Mouse (Mus musculus) small intestine, adult 10 weeks (tissue): ENCODE measurements around the gene Osm. TPM values are rescaled to one million over a fixed set of nuclear protein-coding genes. Genes with fewer than 3 reads are reported as not detected.

Source experiments
- polyA plus RNA-seq: library from polyadenylated mRNA; stranded (reverse); fragments of 350-450 nt; fragmentation: Illumina TruSeq; extraction: RNeasy Lipid Tissue Mini Kit (QIAGEN cat#74804); gene quantifications from one replicate; pipeline ENCODE4 v1.2.3, GENCODE M21; 2014; ENCODE audit warnings: low replicate concordance

Gene Osm
- polyA plus RNA-seq: not detected

GRCm38 (mm10) chr11:4235665-4236545, at the start of gene Osm:
Osm (plus strand) TSS chr11:4236420.

GRCm38 (mm10) chr11:4186486-4187317, 49.5 kb upstream of the Osm start, which contains the start of gene Tbc1d10a:
Tbc1d10a (plus strand) TSS chr11:4186789.

GRCm38 (mm10) chr11:4217914-4218629, 18.1 kb upstream of the Osm start, which contains the start of gene Castor1:
Castor1 (plus strand) TSS chr11:4218225.

GRCm38 (mm10) chr11:4256846-4257607, 20.8 kb downstream of the Osm start, which contains the start of gene Lif:
Lif (plus strand) TSS chr11:4257557.

Other genes with a start within 250 kb of the Osm start
- not detected for gene Sec14l4, start 205.0 kb upstream of the Osm start, polyA plus RNA-seq
- gene Sec14l3, start 171.6 kb upstream of the Osm start, polyA plus RNA-seq: not detected
- 11.7 TPM for gene Mtfp1, start 141.0 kb upstream of the Osm start, polyA plus RNA-seq
- gene Sec14l2, start 113.0 kb upstream of the Osm start, polyA plus RNA-seq: 64.0 TPM
- 2.5 TPM for gene Rnf215, start 101.2 kb upstream of the Osm start, polyA plus RNA-seq
- gene Ccdc157, start 76.1 kb upstream of the Osm start, polyA plus RNA-seq: 1.3 TPM
- gene Sf3a1, start 76.1 kb upstream of the Osm start, polyA plus RNA-seq: 9.0 TPM
- not detected for gene Tbc1d10a, start 49.6 kb upstream of the Osm start, polyA plus RNA-seq
- not detected for gene Castor1, start 18.2 kb upstream of the Osm start, polyA plus RNA-seq
- gene Lif, start 21.1 kb downstream of the Osm start, polyA plus RNA-seq: 0.74 TPM
- gene Hormad2, start 204.7 kb downstream of the Osm start, polyA plus RNA-seq: not detected